In genomic region chr7:97873317-97873716, GRCm38 (mm10) we compare ENCODE assay signal across 34 mouse cellular contexts. TPM values are rescaled to one million over a fixed set of nuclear protein-coding genes. Genes with fewer than 3 reads are reported as not detected.
DNase-seq lines count a peak whose midpoint lies in the region; ATAC-seq and TF ChIP-seq lines count a peak whose summit lies in the region.
"Had no signal": no experiment of that assay in that cellular context is flagged by ENCODE, and none has a peak within 500 bp of the region (broad histone marks: within the 10 kb centered on the region; RNA-seq: fewer than 3 reads in every experiment).

No protein-coding gene starts in this region.

- peak overlapping the region; percentile 28; the same call in 1 of the 2 replicates for H3K27ac ChIP-seq in hindbrain, postnatal 0 days
- no peak overlapping the region for H3K27ac ChIP-seq in hindbrain, embryonic 14.5 days
- H3K27ac ChIP-seq: forebrain, embryonic 13.5 days; hindbrain, embryonic 15.5 days; kidney, postnatal 0 days; limb, embryonic 13.5 days; midbrain, embryonic 13.5 days; stomach, embryonic 15.5 days had no signal

- no peak overlapping the region for H3K9ac ChIP-seq in hindbrain, postnatal 0 days (replicated peaks; ENCODE audit: low read length)
- no peak overlapping the region for H3K9ac ChIP-seq in hindbrain, embryonic 14.5 days
- H3K9ac ChIP-seq: forebrain, embryonic 13.5 days; heart, embryonic 12.5 days; hindbrain, embryonic 15.5 days; limb, embryonic 13.5 days; liver, postnatal 0 days; midbrain, embryonic 13.5 days; stomach, embryonic 15.5 days had no signal

- H3K9me3 ChIP-seq in hindbrain, postnatal 0 days (ENCODE audit: low read length) = no peaks in the 10 kb centered on the region
- H3K9me3 ChIP-seq in hindbrain, embryonic 14.5 days (ENCODE audit: control insufficient read depth, low read length) = no peaks in the 10 kb centered on the region
- H3K9me3 ChIP-seq: forebrain, embryonic 13.5 days; heart, embryonic 12.5 days; hindbrain, embryonic 15.5 days; limb, embryonic 13.5 days; megakaryocyte, embryonic 14.5 days; midbrain, embryonic 13.5 days; stomach, embryonic 15.5 days had no signal

- no peaks in the 10 kb centered on the region for H3K27me3 ChIP-seq in hindbrain, postnatal 0 days (ENCODE audit: insufficient read depth, low read length)
- no peaks in the 10 kb centered on the region for H3K27me3 ChIP-seq in hindbrain, embryonic 14.5 days (ENCODE audit: control insufficient read depth, insufficient read depth, low read length)
- H3K27me3 ChIP-seq: forebrain, embryonic 13.5 days; heart, embryonic 12.5 days; hindbrain, embryonic 15.5 days; limb, embryonic 13.5 days; megakaryocyte, embryonic 14.5 days; midbrain, embryonic 13.5 days; Patski; stomach, embryonic 15.5 days had no signal

- no peaks in the 10 kb centered on the region for H3K36me3 ChIP-seq in hindbrain, postnatal 0 days (ENCODE audit: insufficient read depth, low read length)
- H3K36me3 ChIP-seq in hindbrain, embryonic 14.5 days (replicated peaks; ENCODE audit: control insufficient read depth, insufficient read depth) = 0 out of 2 replicates have a peak, but pooled peaks cover 13% of the 10 kb centered on the region
- H3K36me3 ChIP-seq: heart, embryonic 12.5 days; limb, embryonic 13.5 days; stomach, embryonic 15.5 days had no signal

- H3K4me1 ChIP-seq in hindbrain, postnatal 0 days (ENCODE audit: insufficient read depth, low read length) = peaks cover 8% of the 10 kb centered on the region; the same call in 1 of the 2 replicates
- H3K4me1 ChIP-seq in hindbrain, embryonic 14.5 days (replicated peaks; ENCODE audit: control insufficient read depth, insufficient read depth, low read length) = no peaks in the 10 kb centered on the region
- H3K4me1 ChIP-seq: forebrain, embryonic 13.5 days; heart, embryonic 12.5 days; hindbrain, embryonic 15.5 days; limb, embryonic 13.5 days; megakaryocyte, embryonic 14.5 days; midbrain, embryonic 13.5 days; stomach, embryonic 15.5 days had no signal

- no peak for TF ChIP-seq CTCF in hindbrain, postnatal 0 days (IDR thresholded peaks at IDR 0.05; ENCODE audit: low read depth)

- DNase-seq in hindbrain, postnatal 0 days (ENCODE audit: low spot score) = peak; percentile 28
- no peak for DNase-seq in hindbrain, embryonic 14.5 days (ENCODE audit: low spot score)
- peak; percentile 27 for DNase-seq in cerebellum, adult 11 months
- DNase-seq in cerebellum, adult 8-10 months = peak; percentile 45
- peak; percentile 39 to 63 for DNase-seq in cerebellum, postnatal 25 days
- no peak for DNase-seq in kidney, adult 11 months
- DNase-seq: adrenal gland, postnatal 14 days; gastrocnemius, postnatal 14 days; heart, adult 18-20 months; kidney, adult 8-10 months; kidney, postnatal 4 days; layer of hippocampus, adult 9-11 months; liver, postnatal 0 days; lung, postnatal 4 days had no signal

- no peak overlapping the region for H3K4me2 ChIP-seq in hindbrain, postnatal 0 days (ENCODE audit: low read depth, low read length)
- no peak overlapping the region for H3K4me2 ChIP-seq in hindbrain, embryonic 14.5 days (replicated peaks)
- H3K4me2 ChIP-seq: forebrain, embryonic 13.5 days; heart, embryonic 12.5 days; hindbrain, embryonic 15.5 days; limb, embryonic 13.5 days; liver, embryonic 11.5 days; midbrain, embryonic 13.5 days; stomach, embryonic 15.5 days had no signal

- ATAC-seq in hindbrain, postnatal 0 days = no peak
- no peak for ATAC-seq in hindbrain, embryonic 14.5 days (ENCODE audit: low FRiP score)
- no peak for ATAC-seq in frontal cortex, adult (ENCODE audit: low TSS enrichment)
- ATAC-seq: forebrain, embryonic 13.5 days; liver, postnatal 0 days; midbrain, embryonic 13.5 days; Patski had no signal

- H3K4me3 ChIP-seq in hindbrain, postnatal 0 days (ENCODE audit: low read length) = no peak overlapping the region
- H3K4me3 ChIP-seq in hindbrain, embryonic 14.5 days (replicated peaks; ENCODE audit: low read length) = no peak overlapping the region
- H3K4me3 ChIP-seq: forebrain, embryonic 13.5 days; heart, embryonic 12.5 days; hindbrain, embryonic 15.5 days; limb, embryonic 13.5 days; megakaryocyte, embryonic 14.5 days; midbrain, embryonic 13.5 days; stomach, embryonic 15.5 days had no signal

RNA-seq across cellular contexts. Expression of gene Gdpd4, which starts 46.4 kb away (rescaled TPM):
- total RNA-seq in hindbrain, postnatal 0 days (2014; rRNA removed) = not detected in 2 replicates
- not detected in 2 replicates for polyA plus RNA-seq in hindbrain, postnatal 0 days (2015; fragmentation: Nextera tagmentation; extraction: Ambion mirVana)
- not detected in 2 replicates for polyA plus RNA-seq in hindbrain, embryonic 14.5 days (2014; fragmentation: Nextera tagmentation; extraction: Ambion mirVana)
- total RNA-seq: adrenal gland, postnatal 14 days; heart, adult 18-20 months; hematopoietic stem cell, adult 5-6 weeks; left cerebral cortex, postnatal 25 days; MEL; monocyte, adult 5-6 weeks had no signal
- polyA plus RNA-seq: forebrain, embryonic 13.5 days; heart, embryonic 12.5 days; heart, postnatal 0 days; hindbrain, embryonic 15.5 days; intestine, embryonic 14.5 days; kidney, postnatal 0 days; limb, embryonic 13.5 days; liver, embryonic 11.5 days; liver, postnatal 0 days; lung, embryonic 16.5 days; midbrain, embryonic 13.5 days; neural tube, embryonic 14.5 days; Patski; small intestine, adult 2 months; stomach, embryonic 15.5 days had no signal

Comparison
In these comparisons a context has a peak if more than half of its experiments do, and no peak if none do; other contexts are left out.
1. DNase-seq: peak in hindbrain, postnatal 0 days (single experiment), cerebellum, adult 11 months (single experiment), cerebellum, adult 8-10 months (single experiment) and cerebellum, postnatal 25 days (2 of 2); none in hindbrain, embryonic 14.5 days (single experiment) and kidney, adult 11 months (single experiment).